Mouse (Mus musculus): Measurements from ENCODE around the gene Odf2l. TPM values are rescaled to one million over a fixed set of nuclear protein-coding genes. Genes with fewer than 3 reads are reported as not detected.

Gene Odf2l
- polyA plus RNA-seq, 1 experiment from 2014 or later, result 19.9 TPM

GRCm38 (mm10) chr3:145171390-145172060 is 53.1 kb downstream of the Odf2l start:
- no peaks in the 10 kb centered on the region for H3K27me3 ChIP-seq (replicated peaks; ENCODE audit: low read depth, poor library complexity, severe bottlenecking)
- WGBS, result 84% methylated on average over 4 of the region's 4 CpGs
- DNase-seq (ENCODE audit: low spot score), result no peak
- H3K27ac ChIP-seq (replicated peaks), result no peak overlapping the region
- no peaks in the 10 kb centered on the region for H3K9me3 ChIP-seq
- H3K4me1 ChIP-seq, result no peaks in the 10 kb centered on the region
- H3K4me3 ChIP-seq, result no peak overlapping the region
- H3K36me3 ChIP-seq (replicated peaks), result no peaks in the 10 kb centered on the region

GRCm38 (mm10) chr3:145184645-145185044 is 66.3 kb downstream of the Odf2l start:
- no peak overlapping the region for H3K27ac ChIP-seq (replicated peaks)
- H3K36me3 ChIP-seq (replicated peaks), result no peaks in the 10 kb centered on the region
- H3K4me1 ChIP-seq, result no peaks in the 10 kb centered on the region
- no peak for DNase-seq (ENCODE audit: low spot score)
- H3K9me3 ChIP-seq, result no peaks in the 10 kb centered on the region
- no peak overlapping the region for H3K4me3 ChIP-seq
- no peaks in the 10 kb centered on the region for H3K27me3 ChIP-seq (replicated peaks; ENCODE audit: low read depth, poor library complexity, severe bottlenecking)

GRCm38 (mm10) chr3:145191972-145192371 is 73.6 kb downstream of the Odf2l start:
- Histone ChIP-seq H3K27me3 (replicated peaks; ENCODE audit: low read depth, poor library complexity, severe bottlenecking) (no peaks in the 10 kb centered on the region), H3K4me1 (no peaks in the 10 kb centered on the region), H3K27ac (replicated peaks) (no peak overlapping the region), H3K36me3 (replicated peaks) (no peaks in the 10 kb centered on the region), H3K9me3 (no peaks in the 10 kb centered on the region), H3K4me3 (no peak overlapping the region)
- 83% methylated on average over 2 of the region's 2 CpGs for WGBS
- no peak for DNase-seq (ENCODE audit: low spot score)

- Histone ChIP-seq H3K4me3 (no peak overlapping the region), H3K4me1 (no peaks in the 10 kb centered on the region), H3K36me3 (replicated peaks) (no peaks in the 10 kb centered on the region), H3K9me3 (no peaks in the 10 kb centered on the region), H3K27ac (replicated peaks) (no peak overlapping the region), H3K27me3 (replicated peaks; ENCODE audit: low read depth, poor library complexity, severe bottlenecking) (no peaks in the 10 kb centered on the region)
- 85% methylated on average over 8 of the region's 8 CpGs for WGBS
- DNase-seq (ENCODE audit: low spot score), result no peak
These were observed 77.0 kb downstream of the Odf2l start for GRCm38 (mm10) chr3:145195240-145195923.

- H3K4me1 ChIP-seq, result no peaks in the 10 kb centered on the region
- H3K27me3 ChIP-seq (replicated peaks; ENCODE audit: low read depth, poor library complexity, severe bottlenecking), result no peaks in the 10 kb centered on the region
- no peaks in the 10 kb centered on the region for H3K9me3 ChIP-seq
- H3K36me3 ChIP-seq (replicated peaks), result no peaks in the 10 kb centered on the region
- no peak for DNase-seq (ENCODE audit: low spot score)
- 90% methylated on average over 2 of the region's 2 CpGs for WGBS
- H3K4me3 ChIP-seq, result no peak overlapping the region
- H3K27ac ChIP-seq (replicated peaks), result no peak overlapping the region
These were observed 79.7 kb downstream of the Odf2l start for GRCm38 (mm10) chr3:145198050-145198449.

Other genes starting within 250 kb of the Odf2l start
- not detected in 2 replicates for gene Clca4b, start 186.1 kb upstream of the Odf2l start, polyA plus RNA-seq (2016; fragmentation: Nextera tagmentation; extraction: Ambion mirVana)
- gene Clca4a, start 143.5 kb upstream of the Odf2l start, polyA plus RNA-seq (2016; fragmentation: Nextera tagmentation; extraction: Ambion mirVana), result 0.05 TPM in 2 replicates
- not detected in 2 replicates for gene Clca1, start 85.8 kb upstream of the Odf2l start, polyA plus RNA-seq (2016; fragmentation: Nextera tagmentation; extraction: Ambion mirVana)
- 0.22 and 0.24 TPM in 2 replicates for gene Clca2, start 19.1 kb upstream of the Odf2l start, polyA plus RNA-seq (2016; fragmentation: Nextera tagmentation; extraction: Ambion mirVana)
- gene Col24a1, start 173.9 kb downstream of the Odf2l start, polyA plus RNA-seq (2016; fragmentation: Nextera tagmentation; extraction: Ambion mirVana), result 1.1 TPM in 2 replicates

Measured in embryonic facial prominence, embryonic 10.5 days (tissue).